Mouse (Mus musculus): Measurements from ENCODE around the gene Capn11. TPM values are rescaled to one million over a fixed set of nuclear protein-coding genes. Genes with fewer than 3 reads are reported as not detected.
A peak's percentile ranks its signal among the peaks of the same experiment; 100 is the strongest.

Gene Capn11
- polyA plus RNA-seq (2012; rRNA removed), result 28.2 and 28.4 TPM in 2 replicates

DNA sequence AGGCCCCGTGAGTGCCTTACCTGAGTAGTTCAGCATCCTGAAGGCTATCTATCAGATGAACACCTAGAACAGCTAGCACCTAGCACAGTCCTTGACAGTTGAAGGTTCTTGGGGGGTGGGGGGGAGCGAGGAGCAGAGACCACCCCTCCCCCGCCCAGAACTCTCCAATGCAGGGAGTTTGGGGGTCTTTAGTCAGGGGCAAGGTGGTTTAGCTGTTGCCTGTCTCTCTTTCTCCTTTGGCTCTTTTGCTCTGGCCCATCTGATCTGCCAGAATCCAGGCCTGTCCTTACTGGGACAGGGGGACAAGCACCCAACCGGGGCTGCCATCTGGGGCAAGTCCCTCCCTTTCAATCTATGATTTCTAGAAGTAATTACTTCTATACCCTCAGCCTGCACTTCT is at the start of gene Capn11:
TSS of gene Capn11 (minus strand) at position 101 of the 400 bp plus-strand sequence.
- Histone ChIP-seq H3K4me1 (ENCODE audit: control insufficient read depth, insufficient read depth, low read length) (peaks cover 35% of the 10 kb centered on the region), H3K36me3 (ENCODE audit: control insufficient read depth, insufficient read depth, low read length) (no peaks in the 10 kb centered on the region), H3K27ac (ENCODE audit: control insufficient read depth, insufficient read depth, low read depth, low read length) (peak within 1 kb of the TSS; percentile 81), H3K4me3 (ENCODE audit: control insufficient read depth, low read depth, low read length) (peak within 1 kb of the TSS; percentile 90), H3K27me3 (ENCODE audit: control insufficient read depth, insufficient read depth, low read length) (no peaks in the 10 kb centered on the region)
- no peak for TF ChIP-seq CTCF (IDR thresholded peaks at IDR 0.05; ENCODE audit: control insufficient read depth, insufficient read depth, insufficient replicate concordance, low read depth, low read length)
- peak; percentile 43; the same call in 1 of the 2 replicates for TF ChIP-seq POLR2A (IDR thresholded peaks at IDR 0.05; ENCODE audit: control insufficient read depth, low read depth, low read length)

GRCm38 (mm10) chr17:45708179-45708578 is 49.1 kb upstream of the Capn11 start:
- no peak for TF ChIP-seq CTCF (IDR thresholded peaks at IDR 0.05; ENCODE audit: control insufficient read depth, insufficient read depth, insufficient replicate concordance, low read depth, low read length)
- TF ChIP-seq POLR2A (IDR thresholded peaks at IDR 0.05; ENCODE audit: control insufficient read depth, low read depth, low read length), result no peak
- H3K27ac ChIP-seq (ENCODE audit: control insufficient read depth, insufficient read depth, low read depth, low read length), result no peak overlapping the region

GRCm38 (mm10) chr17:45707376-45707775 is 48.3 kb upstream of the Capn11 start:
- H3K36me3 ChIP-seq (ENCODE audit: control insufficient read depth, insufficient read depth, low read length), result no peaks in the 10 kb centered on the region
- no peak overlapping the region for H3K27ac ChIP-seq (ENCODE audit: control insufficient read depth, insufficient read depth, low read depth, low read length)
- no peaks in the 10 kb centered on the region for H3K27me3 ChIP-seq (ENCODE audit: control insufficient read depth, insufficient read depth, low read length)
- no peak overlapping the region for H3K4me3 ChIP-seq (ENCODE audit: control insufficient read depth, low read depth, low read length)
- no peaks in the 10 kb centered on the region for H3K4me1 ChIP-seq (ENCODE audit: control insufficient read depth, insufficient read depth, low read length)
- no peak for TF ChIP-seq POLR2A (IDR thresholded peaks at IDR 0.05; ENCODE audit: control insufficient read depth, low read depth, low read length)
- no peak for TF ChIP-seq CTCF (IDR thresholded peaks at IDR 0.05; ENCODE audit: control insufficient read depth, insufficient read depth, insufficient replicate concordance, low read depth, low read length)

More at GRCm38 (mm10) chr17:45708179-45708578, 49.1 kb upstream of the Capn11 start:
- H3K4me1 ChIP-seq (ENCODE audit: control insufficient read depth, insufficient read depth, low read length), result no peaks in the 10 kb centered on the region
- H3K36me3 ChIP-seq (ENCODE audit: control insufficient read depth, insufficient read depth, low read length), result no peaks in the 10 kb centered on the region
- no peaks in the 10 kb centered on the region for H3K27me3 ChIP-seq (ENCODE audit: control insufficient read depth, insufficient read depth, low read length)
- no peak overlapping the region for H3K4me3 ChIP-seq (ENCODE audit: control insufficient read depth, low read depth, low read length)

- no peak overlapping the region for H3K27ac ChIP-seq (ENCODE audit: control insufficient read depth, insufficient read depth, low read depth, low read length)
- no peaks in the 10 kb centered on the region for H3K4me1 ChIP-seq (ENCODE audit: control insufficient read depth, insufficient read depth, low read length)
- TF ChIP-seq CTCF (IDR thresholded peaks at IDR 0.05; ENCODE audit: control insufficient read depth, insufficient read depth, insufficient replicate concordance, low read depth, low read length) (no peak), POLR2A (IDR thresholded peaks at IDR 0.05; ENCODE audit: control insufficient read depth, low read depth, low read length) (no peak)
- H3K36me3 ChIP-seq (ENCODE audit: control insufficient read depth, insufficient read depth, low read length), result no peaks in the 10 kb centered on the region
- H3K27me3 ChIP-seq (ENCODE audit: control insufficient read depth, insufficient read depth, low read length), result no peaks in the 10 kb centered on the region
- H3K4me3 ChIP-seq (ENCODE audit: control insufficient read depth, low read depth, low read length), result no peak overlapping the region
Measured at GRCm38 (mm10) chr17:45706796-45707195, 47.7 kb upstream of the Capn11 start.

- TF ChIP-seq CTCF (IDR thresholded peaks at IDR 0.05; ENCODE audit: control insufficient read depth, insufficient read depth, insufficient replicate concordance, low read depth, low read length), result no peak
- no peak for TF ChIP-seq POLR2A (IDR thresholded peaks at IDR 0.05; ENCODE audit: control insufficient read depth, low read depth, low read length)
- Histone ChIP-seq H3K4me3 (ENCODE audit: control insufficient read depth, low read depth, low read length) (no peak overlapping the region), H3K27me3 (ENCODE audit: control insufficient read depth, insufficient read depth, low read length) (no peaks in the 10 kb centered on the region), H3K27ac (ENCODE audit: control insufficient read depth, insufficient read depth, low read depth, low read length) (no peak overlapping the region), H3K36me3 (ENCODE audit: control insufficient read depth, insufficient read depth, low read length) (no peaks in the 10 kb centered on the region), H3K4me1 (ENCODE audit: control insufficient read depth, insufficient read depth, low read length) (no peaks in the 10 kb centered on the region)
Measured at GRCm38 (mm10) chr17:45703187-45703586, 44.1 kb upstream of the Capn11 start.

DNA sequence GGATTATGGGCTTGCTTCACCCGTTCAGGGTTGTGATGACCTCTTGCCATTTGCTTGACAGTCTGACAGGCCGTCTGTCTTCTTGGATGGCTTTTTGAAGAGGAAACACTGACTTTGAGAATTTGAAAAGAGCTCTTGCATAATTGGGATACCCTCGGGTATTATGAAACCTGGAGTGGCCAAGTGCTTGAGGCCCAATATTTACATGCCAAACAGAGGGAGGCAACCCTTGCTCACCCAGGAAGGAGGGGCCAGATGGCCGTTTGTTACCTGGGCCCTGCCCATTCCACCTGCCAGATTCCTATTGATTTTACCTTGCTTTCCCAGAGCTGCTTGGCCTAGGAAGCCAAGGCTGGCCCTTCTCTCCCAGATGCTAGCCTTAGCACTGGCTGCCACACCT is 43.1 kb upstream of the Capn11 start:
- TF ChIP-seq CTCF (IDR thresholded peaks at IDR 0.05; ENCODE audit: control insufficient read depth, insufficient read depth, insufficient replicate concordance, low read depth, low read length) (no peak), POLR2A (IDR thresholded peaks at IDR 0.05; ENCODE audit: control insufficient read depth, low read depth, low read length) (no peak)
- H3K36me3 ChIP-seq (ENCODE audit: control insufficient read depth, insufficient read depth, low read length), result no peaks in the 10 kb centered on the region
- no peak overlapping the region for H3K27ac ChIP-seq (ENCODE audit: control insufficient read depth, insufficient read depth, low read depth, low read length)
- no peaks in the 10 kb centered on the region for H3K4me1 ChIP-seq (ENCODE audit: control insufficient read depth, insufficient read depth, low read length)
- H3K27me3 ChIP-seq (ENCODE audit: control insufficient read depth, insufficient read depth, low read length), result no peaks in the 10 kb centered on the region
- no peak overlapping the region for H3K4me3 ChIP-seq (ENCODE audit: control insufficient read depth, low read depth, low read length)

DNA sequence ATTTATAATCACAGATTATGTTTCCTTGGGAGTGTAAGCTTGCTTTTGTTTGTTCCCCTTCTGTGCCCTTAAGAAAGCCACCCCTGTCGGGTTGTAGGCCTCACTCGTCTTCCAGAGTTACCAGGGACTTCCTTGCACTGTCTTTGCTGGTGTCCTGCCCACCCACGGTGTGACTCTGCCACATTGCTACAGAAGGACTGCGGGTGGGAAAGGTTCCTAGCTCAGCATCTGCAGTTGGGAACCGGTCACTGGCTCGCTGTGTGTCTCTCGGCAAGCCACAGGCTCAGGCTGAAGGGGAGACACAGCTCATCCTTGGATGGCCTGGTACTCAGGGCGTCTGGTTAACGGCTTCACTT is 42.1 kb upstream of the Capn11 start:
- Histone ChIP-seq H3K27me3 (ENCODE audit: control insufficient read depth, insufficient read depth, low read length) (no peaks in the 10 kb centered on the region), H3K4me3 (ENCODE audit: control insufficient read depth, low read depth, low read length) (no peak overlapping the region), H3K4me1 (ENCODE audit: control insufficient read depth, insufficient read depth, low read length) (no peaks in the 10 kb centered on the region), H3K27ac (ENCODE audit: control insufficient read depth, insufficient read depth, low read depth, low read length) (no peak overlapping the region), H3K36me3 (ENCODE audit: control insufficient read depth, insufficient read depth, low read length) (no peaks in the 10 kb centered on the region)
- no peak for TF ChIP-seq POLR2A (IDR thresholded peaks at IDR 0.05; ENCODE audit: control insufficient read depth, low read depth, low read length)
- TF ChIP-seq CTCF (IDR thresholded peaks at IDR 0.05; ENCODE audit: control insufficient read depth, insufficient read depth, insufficient replicate concordance, low read depth, low read length), result no peak
